Mouse (Mus musculus) forebrain, embryonic 10.5 days (tissue): Measurements from ENCODE around the gene Mtx1. TPM values are rescaled to one million over a fixed set of nuclear protein-coding genes. Genes with fewer than 3 reads are reported as not detected.

ENCODE experiments used
- DNase-seq: peaks from one replicate; pipeline ENCODE4 v3.0.0-alpha.2; 2017; ENCODE audit warnings: low spot score; ENCODE audit errors: extremely low spot score
- H3K27ac ChIP-seq: fragments of 300-500 bp; sonication (generic); 2 replicates; pipeline ENCODE4 v1.5.1; 2016; ENCODE audit warnings: mild to moderate bottlenecking
- H3K27me3 ChIP-seq: fragments of 300-500 bp; sonication (generic); 2 replicates; pipeline ENCODE4 v1.6.1; 2016; ENCODE audit warnings: mild to moderate bottlenecking; ENCODE audit not compliant: poor library complexity, severe bottlenecking
- H3K36me3 ChIP-seq: fragments of 300-500 bp; sonication (generic); replicated peaks from 2 replicates; pipeline ENCODE4 v1.6.1; 2016; ENCODE audit warnings: mild to moderate bottlenecking, moderate library complexity
- H3K4me1 ChIP-seq: fragments of 300-500 bp; sonication (generic); 2 replicates; pipeline ENCODE4 v1.6.1; 2016
- H3K4me3 ChIP-seq: fragments of 300-500 bp; sonication (generic); 2 replicates; pipeline ENCODE4 v1.5.1; 2016; ENCODE audit warnings: mild to moderate bottlenecking, moderate library complexity
- H3K9me3 ChIP-seq: fragments of 300-500 bp; sonication (generic); 2 replicates; pipeline ENCODE4 v1.6.1; 2016; ENCODE audit warnings: mild to moderate bottlenecking, moderate library complexity
- WGBS: fragments of 180-500 bp; shearing (Covaris S2); methylation state at CpG from one replicate; pipeline ENCODE4 v1.1.7; 2016; 5-methylcytosine and 5-hydroxymethylcytosine counted together
- polyA plus RNA-seq: library from polyadenylated mRNA; unstranded; fragments of >200 nt; fragmentation: Nextera tagmentation; extraction: Ambion mirVana; gene quantifications from 2 replicates; pipeline ENCODE4 v1.2.1, GENCODE M21; 2016

Mtx1 gene
- polyA plus RNA-seq, 1 experiment from 2014 or later, result 242 TPM

- H3K36me3 ChIP-seq, result peaks cover 28% of the 10 kb centered on the region
- H3K27me3 ChIP-seq, result peaks cover 29% of the 10 kb centered on the region
- WGBS, result 24% methylated on average over 7 of the region's 7 CpGs
- H3K4me1 ChIP-seq, result peaks cover 55% of the 10 kb centered on the region
- H3K9me3 ChIP-seq, result no peaks in the 10 kb centered on the region
- DNase-seq, result peak; percentile 47
- H3K4me3 ChIP-seq, result 0 out of 2 replicates have a peak overlapping the region, but pooled peaks have one; percentile 32
- 0 out of 2 replicates have a peak overlapping the region, but pooled peaks have one; percentile 68 for H3K27ac ChIP-seq
These were observed 23.6 kb upstream of the Mtx1 start for GRCm38 (mm10) chr3:89250435-89251040.

GRCm38 (mm10) chr3:89247466-89247865, 20.6 kb upstream of the Mtx1 start:
- H3K27me3 ChIP-seq, result peaks cover 43% of the 10 kb centered on the region
- H3K4me1 ChIP-seq, result peaks cover 80% of the 10 kb centered on the region
- no peak for DNase-seq
- WGBS, result 93% methylated on average over 4 of the region's 4 CpGs
- H3K36me3 ChIP-seq, result peaks cover 28% of the 10 kb centered on the region
- no peaks in the 10 kb centered on the region for H3K9me3 ChIP-seq
- peak overlapping the region; percentile 94; the same call in 1 of the 2 replicates for H3K27ac ChIP-seq
- peak overlapping the region; percentile 83 for H3K4me3 ChIP-seq

GRCm38 (mm10) chr3:89246261-89247100, 19.6 kb upstream of the Mtx1 start, which contains the start of gene Trim46:
Trim46 (minus strand) TSS chr3:89246309.
- H3K36me3 ChIP-seq, result peaks cover 33% of the 10 kb centered on the region
- peak within 1 kb of the TSS; percentile 94 for H3K27ac ChIP-seq
- DNase-seq, result peak; percentile 92
- peak within 1 kb of the TSS; percentile 83 for H3K4me3 ChIP-seq
- H3K27me3 ChIP-seq, result peaks cover 33% of the 10 kb centered on the region
- peaks cover 70% of the 10 kb centered on the region for H3K4me1 ChIP-seq
- H3K9me3 ChIP-seq, result no peaks in the 10 kb centered on the region
- under 1% methylated on average over 42 of the region's 42 CpGs for whole genome bisulfite sequencing

GRCm38 (mm10) chr3:89245688-89246171, 18.8 kb upstream of the Mtx1 start, which contains the start of gene Krtcap2:
Krtcap2 (plus strand) TSS chr3:89245966.
- H3K36me3 ChIP-seq, result peaks cover 37% of the 10 kb centered on the region
- WGBS, result 5% methylated on average over 20 of the region's 20 CpGs
- peaks cover 30% of the 10 kb centered on the region for H3K27me3 ChIP-seq
- H3K27ac ChIP-seq, result peak within 1 kb of the TSS; percentile 94
- peak within 1 kb of the TSS; percentile 83 for H3K4me3 ChIP-seq
- no peaks in the 10 kb centered on the region for H3K9me3 ChIP-seq
- peak; percentile 56 for DNase-seq
- H3K4me1 ChIP-seq, result peaks cover 62% of the 10 kb centered on the region

GRCm38 (mm10) chr3:89244982-89245687, 18.2 kb upstream of the Mtx1 start:
- Histone ChIP-seq H3K36me3 (peaks cover 37% of the 10 kb centered on the region), H3K4me3 (peak overlapping the region; percentile 83), H3K27ac (peak overlapping the region; percentile 94), H3K27me3 (peaks cover 30% of the 10 kb centered on the region), H3K4me1 (peaks cover 56% of the 10 kb centered on the region), H3K9me3 (no peaks in the 10 kb centered on the region)
- peak; percentile 62 for DNase-seq
- WGBS, result under 1% methylated on average over 22 of the region's 26 CpGs

GRCm38 (mm10) chr3:89244158-89244981, 17.5 kb upstream of the Mtx1 start:
- Histone ChIP-seq H3K36me3 (peaks cover 31% of the 10 kb centered on the region), H3K4me3 (peak overlapping the region; percentile 83), H3K27me3 (peaks cover 30% of the 10 kb centered on the region), H3K4me1 (peaks cover 53% of the 10 kb centered on the region), H3K9me3 (no peaks in the 10 kb centered on the region), H3K27ac (peak overlapping the region; percentile 94)
- DNase-seq, result no peak
- 10% methylated on average over 25 of the region's 25 CpGs for WGBS

GRCm38 (mm10) chr3:89243609-89244008, 16.7 kb upstream of the Mtx1 start:
- no peaks in the 10 kb centered on the region for H3K9me3 ChIP-seq
- H3K4me1 ChIP-seq, result peaks cover 54% of the 10 kb centered on the region
- peak overlapping the region; percentile 83 for H3K4me3 ChIP-seq
- H3K36me3 ChIP-seq, result peaks cover 30% of the 10 kb centered on the region
- peak overlapping the region; percentile 69 for H3K27ac ChIP-seq
- H3K27me3 ChIP-seq, result peaks cover 30% of the 10 kb centered on the region
- WGBS, result 9% methylated on average over 14 of the region's 14 CpGs
- peak; percentile 59 for DNase-seq

GRCm38 (mm10) chr3:89242331-89242895, 15.5 kb upstream of the Mtx1 start:
- Histone ChIP-seq H3K4me1 (peaks cover 51% of the 10 kb centered on the region), H3K4me3 (no peak overlapping the region), H3K36me3 (peaks cover 30% of the 10 kb centered on the region), H3K9me3 (no peaks in the 10 kb centered on the region), H3K27ac (no peak overlapping the region), H3K27me3 (peaks cover 30% of the 10 kb centered on the region)
- peak; percentile 43 for DNase-seq
- 76% methylated on average over 9 of the region's 9 CpGs for WGBS

- no peak for DNase-seq
- Histone ChIP-seq H3K36me3 (peaks cover 64% of the 10 kb centered on the region), H3K4me3 (no peak overlapping the region), H3K27me3 (peaks cover 9% of the 10 kb centered on the region), H3K9me3 (no peaks in the 10 kb centered on the region), H3K4me1 (peaks cover 13% of the 10 kb centered on the region), H3K27ac (peak overlapping the region; percentile 31; the same call in 1 of the 2 replicates)
- WGBS, result 76% methylated on average over 12 of the region's 12 CpGs
These were observed 11.6 kb upstream of the Mtx1 start for GRCm38 (mm10) chr3:89238494-89238893.

GRCm38 (mm10) chr3:89237682-89238081, 10.8 kb upstream of the Mtx1 start:
- Histone ChIP-seq H3K9me3 (no peaks in the 10 kb centered on the region), H3K36me3 (peaks cover 69% of the 10 kb centered on the region), H3K27ac (no peak overlapping the region), H3K4me3 (no peak overlapping the region), H3K27me3 (0 out of 2 replicates have a peak, but pooled peaks cover 6% of the 10 kb centered on the region), H3K4me1 (peaks cover 13% of the 10 kb centered on the region)
- WGBS, result 94% methylated on average over 21 of the region's 21 CpGs
- DNase-seq, result no peak

GRCm38 (mm10) chr3:89236516-89236915, 9.6 kb upstream of the Mtx1 start:
- H3K27me3 ChIP-seq, result peaks cover 11% of the 10 kb centered on the region; the same call in 1 of the 2 replicates
- H3K4me3 ChIP-seq, result no peak overlapping the region
- H3K36me3 ChIP-seq, result peaks cover 66% of the 10 kb centered on the region
- peaks cover 23% of the 10 kb centered on the region for H3K4me1 ChIP-seq
- 95% methylated on average over 10 of the region's 10 CpGs for WGBS
- DNase-seq, result no peak
- peak overlapping the region; percentile 36; the same call in 1 of the 2 replicates for H3K27ac ChIP-seq
- H3K9me3 ChIP-seq, result no peaks in the 10 kb centered on the region
